Mouse (Mus musculus) thymus, postnatal 25 days (tissue): ENCODE results near the gene Btbd35f10.
"Not testable (repeated sequence)": the region's sequence is repeated elsewhere in the genome, so short reads cannot be mapped to it uniquely, and the experiment has no call there.

Source experiments
- DNase-seq: peaks from one replicate; pipeline ENCODE4 v3.0.0; 2022

Gene Btbd35f10

DNA sequence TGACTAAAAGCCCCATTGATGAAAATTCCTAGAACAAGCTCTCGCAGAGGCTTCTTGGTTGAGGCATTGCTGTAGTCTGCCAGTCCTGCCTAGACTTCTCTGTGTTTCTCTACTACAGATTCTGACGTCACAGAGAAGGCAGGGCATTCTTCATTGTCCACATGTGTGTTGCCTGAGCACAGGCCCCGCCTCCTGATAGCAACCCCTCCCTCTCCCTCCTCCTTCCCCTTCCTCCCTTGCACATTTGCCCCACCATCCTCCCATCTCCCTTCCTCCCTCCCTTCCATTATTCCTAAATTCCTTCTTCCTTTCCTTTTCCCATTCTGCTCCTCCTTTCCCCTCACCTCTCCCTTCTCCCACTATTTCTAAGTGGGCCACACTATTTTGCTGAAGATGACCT is at the start of gene Btbd35f10:
Gene Btbd35f10, minus strand, starts transcription at position 101 of the 400 bp plus-strand sequence.
- DNase-seq: not testable (repeated sequence)
